Mouse (Mus musculus): ENCODE data around the gene Armc7. TPM values are rescaled to one million over a fixed set of nuclear protein-coding genes. Genes with fewer than 3 reads are reported as not detected.

Gene Armc7
- 6.6 and 6.9 TPM in 2 replicates for polyA plus RNA-seq (2015; fragmentation: Nextera tagmentation; extraction: Ambion mirVana)

DNA sequence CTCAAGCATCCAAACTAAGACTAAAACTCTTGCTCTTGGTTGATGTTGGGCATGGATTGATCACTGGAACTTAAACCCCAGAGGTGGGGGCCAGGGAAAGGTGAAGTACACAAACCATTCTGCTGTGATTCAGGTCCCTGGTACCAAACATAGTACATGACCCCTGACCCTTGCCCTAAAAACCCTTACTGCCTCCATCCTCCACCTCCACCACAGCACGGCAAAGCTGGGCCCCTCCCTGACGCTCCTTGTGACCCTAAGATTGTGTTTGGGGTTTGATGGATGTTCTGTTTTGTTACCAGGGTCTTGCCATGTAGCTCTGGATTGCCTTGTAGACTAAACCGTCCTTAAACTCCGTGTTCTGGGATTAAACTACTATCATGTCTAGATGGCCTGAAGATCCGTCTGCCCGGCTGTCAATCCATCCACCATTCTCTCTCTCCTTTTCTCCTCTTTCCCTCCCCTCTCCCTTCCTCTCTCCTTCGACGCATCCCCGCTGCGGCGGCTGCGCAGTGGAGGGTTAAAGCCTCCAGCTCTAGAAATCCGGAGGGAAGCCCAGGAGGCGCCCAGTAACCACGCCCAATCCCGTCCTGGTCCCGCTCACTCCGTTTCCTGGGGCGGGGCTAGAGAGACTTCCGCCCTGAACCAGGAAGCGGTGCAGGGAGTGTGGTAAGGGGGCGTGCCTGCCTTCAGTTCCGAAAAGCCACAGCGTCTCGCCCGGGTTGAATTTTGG is at the start of gene Armc7:
Gene Armc7 (plus strand): TSS at position 643 of the 733 bp plus-strand sequence.
- no peaks in the 10 kb centered on the region for H3K27me3 ChIP-seq (replicated peaks)
- peak within 1 kb of the TSS; percentile 98 for H3K4me2 ChIP-seq
- peak; percentile 89 for ATAC-seq (ENCODE audit: extremely low read depth, insufficient number of reproducible peaks, low FRiP score, low TSS enrichment)
- H3K4me3 ChIP-seq = peak within 1 kb of the TSS; percentile 85
- 1% methylated on average over 26 of the region's 26 CpGs for WGBS
- H3K9ac ChIP-seq = peak within 1 kb of the TSS; percentile 93
- H3K27ac ChIP-seq (replicated peaks) = peak within 1 kb of the TSS; percentile 83
- H3K4me1 ChIP-seq = peaks cover 44% of the 10 kb centered on the region
- H3K36me3 ChIP-seq = peaks cover 2% of the 10 kb centered on the region
- no peaks in the 10 kb centered on the region for H3K9me3 ChIP-seq

DNA sequence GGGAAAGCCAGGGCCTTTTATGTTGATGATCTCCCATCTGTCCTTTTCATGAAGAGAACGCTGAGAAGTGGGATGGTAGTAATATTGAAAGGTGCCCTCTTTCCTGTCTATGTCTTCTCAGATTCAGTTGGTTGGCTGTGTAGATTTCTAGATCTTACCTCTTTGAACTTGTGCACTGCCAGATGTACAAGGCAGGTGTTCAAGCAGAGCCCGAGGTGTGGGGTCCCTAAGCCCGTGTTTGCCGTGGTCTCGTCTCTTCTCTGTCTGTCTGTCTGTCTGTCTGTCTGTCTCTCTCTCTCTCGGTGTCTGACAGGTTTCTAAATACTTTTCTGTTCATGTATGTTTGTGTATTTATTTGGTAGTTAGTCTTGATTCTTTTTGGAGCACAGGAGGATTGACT is 49.8 kb upstream of the Armc7 start:
- H3K36me3 ChIP-seq = peaks cover 77% of the 10 kb centered on the region
- no peak for ATAC-seq (ENCODE audit: extremely low read depth, insufficient number of reproducible peaks, low FRiP score, low TSS enrichment)
- no peaks in the 10 kb centered on the region for H3K9me3 ChIP-seq
- H3K4me2 ChIP-seq = no peak overlapping the region
- H3K4me3 ChIP-seq = no peak overlapping the region
- WGBS = 88% methylated on average over 6 of the region's 6 CpGs
- H3K27me3 ChIP-seq (replicated peaks) = no peaks in the 10 kb centered on the region
- H3K9ac ChIP-seq = no peak overlapping the region
- no peak overlapping the region for H3K27ac ChIP-seq (replicated peaks)
- peaks cover 32% of the 10 kb centered on the region for H3K4me1 ChIP-seq

DNA sequence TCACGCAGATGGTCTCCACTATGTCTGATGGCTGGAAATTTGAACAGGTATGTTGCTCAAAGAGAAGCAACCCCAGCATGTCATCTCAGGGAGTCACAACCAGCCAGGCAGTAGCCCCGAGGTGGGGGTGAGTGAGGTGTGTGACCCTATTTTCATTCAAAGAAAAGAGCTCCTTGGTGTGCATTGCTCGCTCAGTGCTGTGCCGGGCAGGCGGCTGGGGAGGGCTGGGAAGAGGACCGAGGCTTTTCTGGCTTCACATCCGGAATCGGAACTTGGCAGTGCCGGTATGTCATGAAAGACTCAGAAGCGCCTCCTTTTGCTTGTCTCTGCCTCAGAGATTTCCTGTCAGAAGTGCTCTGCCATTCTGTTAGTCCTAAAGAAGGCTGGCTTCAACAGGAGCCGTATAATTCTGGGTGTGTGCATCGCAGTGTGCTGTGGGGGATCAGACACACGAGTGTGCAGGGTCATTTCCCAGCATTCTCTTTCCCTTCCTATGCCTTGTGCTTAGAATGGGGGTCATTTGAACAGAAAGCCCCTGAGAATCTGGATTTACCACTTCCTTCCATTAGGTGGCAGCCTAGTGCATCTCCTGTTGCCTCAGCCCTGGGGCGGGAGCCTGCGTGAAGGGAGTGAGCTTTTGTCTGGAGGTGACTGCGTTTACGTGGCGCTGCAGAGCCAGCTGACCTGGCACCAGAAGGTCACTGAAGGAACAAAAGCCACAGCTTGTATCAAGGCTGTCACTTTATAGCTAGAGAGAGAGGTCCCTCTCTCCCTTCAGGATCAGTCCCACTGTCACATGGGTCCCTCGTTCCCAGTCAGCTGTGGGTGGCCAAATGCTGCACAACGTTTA is 47.8 kb upstream of the Armc7 start:
- H3K9ac ChIP-seq = peak overlapping the region; percentile 63
- H3K27ac ChIP-seq (replicated peaks) = peak overlapping the region; percentile 68
- peaks cover 88% of the 10 kb centered on the region for H3K36me3 ChIP-seq
- peak overlapping the region; percentile 40 for H3K4me2 ChIP-seq
- WGBS = 33% methylated on average over 20 of the region's 20 CpGs
- peaks cover 15% of the 10 kb centered on the region for H3K4me1 ChIP-seq
- no peak for ATAC-seq (ENCODE audit: extremely low read depth, insufficient number of reproducible peaks, low FRiP score, low TSS enrichment)
- H3K4me3 ChIP-seq = no peak overlapping the region; the same call in 1 of the 2 replicates
- no peaks in the 10 kb centered on the region for H3K27me3 ChIP-seq (replicated peaks)
- no peaks in the 10 kb centered on the region for H3K9me3 ChIP-seq

DNA sequence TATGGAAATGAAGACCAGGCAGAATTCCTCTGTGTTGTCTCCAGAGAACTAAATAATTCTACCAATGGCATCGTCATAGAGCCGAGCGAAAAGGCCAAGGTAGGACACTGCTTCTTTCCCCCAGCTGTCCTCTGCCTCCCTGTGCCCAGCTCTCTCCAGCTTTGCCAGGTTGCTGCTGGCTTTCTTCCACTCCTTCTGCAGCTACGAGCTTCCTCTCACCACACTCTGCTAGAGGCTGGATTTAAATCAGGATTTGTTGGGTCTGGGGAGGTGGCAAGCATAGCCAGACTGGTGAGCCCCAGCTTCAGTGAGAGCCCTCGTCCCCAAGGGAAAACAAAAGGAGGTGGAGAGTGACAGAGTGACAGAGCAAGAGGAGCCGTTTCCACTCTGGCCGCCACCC is 46.2 kb upstream of the Armc7 start:
- Histone ChIP-seq H3K9me3 (no peaks in the 10 kb centered on the region), H3K4me1 (peaks cover 15% of the 10 kb centered on the region), H3K9ac (no peak overlapping the region), H3K4me3 (no peak overlapping the region), H3K27ac (replicated peaks) (no peak overlapping the region), H3K36me3 (peaks cover 82% of the 10 kb centered on the region), H3K4me2 (no peak overlapping the region), H3K27me3 (replicated peaks) (no peaks in the 10 kb centered on the region)
- 78% methylated on average over 7 of the region's 7 CpGs for WGBS
- no peak for ATAC-seq (ENCODE audit: extremely low read depth, insufficient number of reproducible peaks, low FRiP score, low TSS enrichment)

DNA sequence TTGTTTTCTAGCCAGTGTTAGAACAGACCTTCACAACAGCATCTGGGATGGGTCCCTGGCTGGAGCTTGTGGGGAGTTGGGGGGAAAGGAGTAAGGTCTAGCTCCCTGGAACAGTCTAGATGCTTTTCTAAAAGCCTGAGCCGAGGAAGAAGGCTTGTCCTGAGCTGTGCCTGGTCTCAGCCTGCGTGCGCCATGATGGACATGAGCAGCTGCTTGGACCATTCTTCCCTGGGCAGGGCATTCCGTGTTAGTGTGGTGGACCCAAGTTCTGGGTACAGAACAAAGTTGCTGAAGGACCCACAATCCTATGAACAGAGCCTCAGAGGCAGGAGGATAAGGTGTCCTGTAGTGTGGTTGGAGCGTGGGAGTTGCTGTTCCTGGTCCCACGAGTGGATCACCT is 44.9 kb upstream of the Armc7 start:
- Histone ChIP-seq H3K4me1 (peaks cover 22% of the 10 kb centered on the region), H3K9ac (no peak overlapping the region), H3K9me3 (no peaks in the 10 kb centered on the region), H3K27me3 (replicated peaks) (no peaks in the 10 kb centered on the region), H3K27ac (replicated peaks) (no peak overlapping the region), H3K4me3 (no peak overlapping the region), H3K36me3 (peaks cover 69% of the 10 kb centered on the region), H3K4me2 (no peak overlapping the region)
- no peak for ATAC-seq (ENCODE audit: extremely low read depth, insufficient number of reproducible peaks, low FRiP score, low TSS enrichment)
- WGBS = 92% methylated on average over 6 of the region's 6 CpGs

DNA sequence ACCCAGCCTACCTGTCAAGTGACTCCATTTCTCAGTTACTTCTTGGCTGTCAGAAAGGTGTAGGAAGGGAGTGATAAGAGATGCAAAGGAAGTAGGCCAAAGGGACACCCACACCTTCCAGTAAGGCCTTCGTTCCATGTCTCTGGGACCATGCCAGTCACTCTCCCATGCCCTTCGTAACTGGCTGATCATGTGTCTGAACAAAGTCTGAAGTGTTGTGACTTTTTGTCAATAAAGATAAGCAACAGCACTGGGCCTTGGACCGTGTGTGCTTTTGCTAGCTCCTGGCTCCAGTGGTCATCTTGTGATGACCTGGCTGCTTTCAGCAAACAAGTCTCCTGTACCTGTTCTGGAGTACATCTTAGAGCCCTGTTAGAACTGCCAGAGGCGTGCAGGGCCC is 42.7 kb upstream of the Armc7 start:
- 61% methylated on average over 4 of the region's 4 CpGs for WGBS
- Histone ChIP-seq H3K9me3 (no peaks in the 10 kb centered on the region), H3K4me1 (peaks cover 23% of the 10 kb centered on the region), H3K4me2 (no peak overlapping the region), H3K36me3 (peaks cover 47% of the 10 kb centered on the region), H3K27me3 (replicated peaks) (no peaks in the 10 kb centered on the region), H3K4me3 (no peak overlapping the region), H3K27ac (replicated peaks) (no peak overlapping the region), H3K9ac (no peak overlapping the region)
- ATAC-seq (ENCODE audit: extremely low read depth, insufficient number of reproducible peaks, low FRiP score, low TSS enrichment) = no peak

DNA sequence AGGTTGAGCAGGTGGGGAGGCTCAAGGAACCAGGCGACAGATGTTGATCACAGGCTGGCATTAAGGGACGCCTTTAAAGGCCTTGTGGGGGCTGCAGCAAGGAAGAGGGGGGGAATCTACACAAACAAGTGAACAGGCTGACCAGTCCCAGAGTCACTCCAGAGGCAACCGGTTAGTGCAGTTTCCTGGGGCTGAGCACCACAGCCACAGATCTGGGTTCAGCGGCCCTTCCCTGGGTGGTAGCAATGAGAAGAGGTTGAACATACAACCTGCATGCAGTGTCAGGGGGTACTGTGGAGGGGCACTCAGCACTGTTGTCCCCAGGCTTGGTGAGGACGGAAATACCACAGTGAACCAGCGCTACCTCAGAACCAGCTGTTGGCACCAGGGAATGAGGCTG is 42.1 kb upstream of the Armc7 start:
- H3K9me3 ChIP-seq = no peaks in the 10 kb centered on the region
- no peak overlapping the region for H3K27ac ChIP-seq (replicated peaks)
- WGBS = 79% methylated on average over 6 of the region's 6 CpGs
- H3K4me2 ChIP-seq = no peak overlapping the region
- ATAC-seq (ENCODE audit: extremely low read depth, insufficient number of reproducible peaks, low FRiP score, low TSS enrichment) = no peak
- H3K4me1 ChIP-seq = peaks cover 18% of the 10 kb centered on the region
- H3K27me3 ChIP-seq (replicated peaks) = no peaks in the 10 kb centered on the region
- peaks cover 44% of the 10 kb centered on the region for H3K36me3 ChIP-seq
- no peak overlapping the region for H3K9ac ChIP-seq
- H3K4me3 ChIP-seq = no peak overlapping the region

DNA sequence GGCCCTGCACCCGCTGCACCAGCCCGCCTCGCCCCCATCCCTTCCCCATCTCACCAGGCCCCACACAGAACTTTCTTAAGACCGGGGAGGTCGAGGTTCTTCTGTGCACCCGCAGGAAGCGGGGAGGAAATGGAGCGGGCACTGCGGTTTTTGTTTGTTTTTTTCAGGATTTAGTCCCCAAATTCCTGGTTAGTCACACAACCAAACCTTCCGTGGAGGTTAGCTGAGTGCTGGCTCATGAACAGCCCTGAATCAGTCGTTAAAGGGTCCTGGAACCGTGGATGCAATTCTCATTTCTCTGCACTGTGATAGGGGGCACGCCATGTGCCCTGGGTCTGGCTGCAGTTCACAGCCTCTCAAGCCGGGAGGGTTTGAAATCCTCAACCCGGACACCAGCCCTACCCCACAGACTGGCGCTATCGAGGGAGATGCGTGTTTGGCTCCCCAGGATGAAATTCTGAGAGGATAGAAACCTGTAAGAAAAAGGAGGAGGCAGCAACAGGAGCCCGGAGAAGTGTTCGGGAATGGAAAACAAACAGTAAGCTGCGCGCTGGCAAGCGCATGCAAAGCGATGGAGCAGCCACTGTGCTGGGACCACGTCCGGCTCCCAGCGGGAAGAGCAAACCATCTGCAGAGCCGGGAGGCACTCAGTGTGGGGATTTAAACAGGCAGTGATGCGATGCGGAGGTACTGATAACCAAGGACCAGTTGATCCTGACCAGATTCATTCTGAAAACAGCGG is 39.7 kb upstream of the Armc7 start:
- Histone ChIP-seq H3K4me2 (peak overlapping the region; percentile 70), H3K36me3 (peaks cover 20% of the 10 kb centered on the region), H3K4me1 (peaks cover 16% of the 10 kb centered on the region), H3K4me3 (peak overlapping the region; percentile 47), H3K27me3 (replicated peaks) (no peaks in the 10 kb centered on the region), H3K27ac (replicated peaks) (no peak overlapping the region; the same call in 1 of the 2 replicates), H3K9me3 (peaks cover 6% of the 10 kb centered on the region; the same call in 1 of the 2 replicates), H3K9ac (peak overlapping the region; percentile 74)
- no peak for ATAC-seq (ENCODE audit: extremely low read depth, insufficient number of reproducible peaks, low FRiP score, low TSS enrichment)
- 7% methylated on average over 31 of the region's 31 CpGs for WGBS

DNA sequence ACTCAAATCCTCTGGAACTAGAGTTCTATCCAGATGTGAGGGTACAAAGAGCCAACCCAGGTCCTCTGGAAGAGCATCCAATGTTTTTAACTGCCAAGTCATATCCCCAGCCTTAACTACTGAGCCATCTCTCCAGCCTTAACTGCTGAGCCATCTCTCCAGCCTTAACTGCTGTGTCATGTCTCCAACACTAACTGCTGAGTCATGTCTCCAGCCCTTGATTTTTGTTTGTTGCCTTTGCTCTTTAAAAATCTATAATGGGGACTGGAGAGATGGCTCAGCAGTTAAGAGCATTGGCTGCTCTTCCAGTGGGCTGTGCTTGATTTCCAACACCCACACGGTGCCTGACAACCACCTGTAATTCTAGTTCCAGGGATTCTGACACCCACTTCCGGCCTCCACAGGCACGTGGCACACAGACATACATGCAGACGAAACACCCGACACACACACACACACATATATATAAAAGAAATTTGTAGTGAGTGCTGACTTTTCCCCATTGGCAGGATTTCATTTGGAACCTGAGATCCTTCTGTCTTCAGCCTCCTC is 37.8 kb upstream of the Armc7 start:
- Histone ChIP-seq H3K27me3 (replicated peaks) (peaks cover 12% of the 10 kb centered on the region; the same call in 1 of the 2 replicates), H3K27ac (replicated peaks) (no peak overlapping the region), H3K9ac (no peak overlapping the region), H3K9me3 (peaks cover 6% of the 10 kb centered on the region; the same call in 1 of the 2 replicates), H3K4me1 (peaks cover 16% of the 10 kb centered on the region), H3K4me2 (no peak overlapping the region), H3K36me3 (peaks cover 1% of the 10 kb centered on the region), H3K4me3 (no peak overlapping the region)
- ATAC-seq (ENCODE audit: extremely low read depth, insufficient number of reproducible peaks, low FRiP score, low TSS enrichment) = no peak
- WGBS = 78% methylated on average over 5 of the region's 5 CpGs

DNA sequence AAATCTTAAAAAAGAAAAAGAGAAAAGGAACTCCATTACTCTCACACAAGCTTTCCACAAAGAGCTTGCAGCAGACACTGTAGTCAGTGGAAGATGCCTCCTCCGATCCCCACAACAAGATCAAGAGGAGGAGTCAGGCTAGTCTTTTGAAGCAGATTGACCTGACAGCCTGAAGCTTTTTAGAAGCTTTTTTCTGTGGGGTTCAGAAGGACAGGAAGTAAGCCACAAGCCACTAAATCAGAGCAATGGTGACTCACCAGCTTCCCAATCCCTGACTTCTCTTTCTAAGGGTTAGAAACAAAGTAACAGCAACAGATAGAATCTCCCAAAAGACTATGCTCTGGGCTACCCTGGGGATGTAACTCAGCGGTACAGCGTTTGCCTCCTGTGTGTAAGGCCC is 36.1 kb upstream of the Armc7 start:
- no peak overlapping the region for H3K4me2 ChIP-seq
- WGBS = 76% methylated on average over 3 of the region's 3 CpGs
- H3K27me3 ChIP-seq (replicated peaks) = peaks cover 12% of the 10 kb centered on the region; the same call in 1 of the 2 replicates
- H3K9ac ChIP-seq = no peak overlapping the region
- no peak overlapping the region for H3K4me3 ChIP-seq
- no peak for ATAC-seq (ENCODE audit: extremely low read depth, insufficient number of reproducible peaks, low FRiP score, low TSS enrichment)
- H3K4me1 ChIP-seq = peaks cover 16% of the 10 kb centered on the region
- H3K27ac ChIP-seq (replicated peaks) = no peak overlapping the region
- H3K9me3 ChIP-seq = peaks cover 6% of the 10 kb centered on the region; the same call in 1 of the 2 replicates
- no peaks in the 10 kb centered on the region for H3K36me3 ChIP-seq
